Mouse (Mus musculus): ENCODE measurements at regions not wholly inside any gene's neighbourhood (a gene's known extent, or its start where the extent isn't known, plus 50 kb on each side); places are given as distances from the start of the nearest gene placed in this dataset.

DNA sequence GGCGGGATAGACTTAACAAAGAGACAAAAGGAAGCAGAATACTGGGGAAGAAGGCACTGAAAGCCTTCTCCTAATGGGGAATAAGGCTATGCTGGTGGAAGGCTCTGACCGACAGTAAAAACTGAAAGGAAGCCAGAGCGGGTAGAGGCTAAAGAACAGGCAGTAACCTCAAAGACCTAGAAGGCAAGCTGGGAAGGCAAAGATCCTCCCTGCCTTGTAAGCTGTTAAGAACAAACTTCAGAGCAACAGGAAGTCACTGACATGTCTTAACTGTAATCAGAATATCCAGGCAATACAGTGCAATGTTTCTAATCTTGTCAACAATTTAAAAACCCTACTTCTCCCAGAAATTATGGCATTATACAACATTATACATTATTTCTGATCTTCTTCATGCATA is 235.2 kb upstream of the Mef2c start:
- no peak for DNase-seq

DNA sequence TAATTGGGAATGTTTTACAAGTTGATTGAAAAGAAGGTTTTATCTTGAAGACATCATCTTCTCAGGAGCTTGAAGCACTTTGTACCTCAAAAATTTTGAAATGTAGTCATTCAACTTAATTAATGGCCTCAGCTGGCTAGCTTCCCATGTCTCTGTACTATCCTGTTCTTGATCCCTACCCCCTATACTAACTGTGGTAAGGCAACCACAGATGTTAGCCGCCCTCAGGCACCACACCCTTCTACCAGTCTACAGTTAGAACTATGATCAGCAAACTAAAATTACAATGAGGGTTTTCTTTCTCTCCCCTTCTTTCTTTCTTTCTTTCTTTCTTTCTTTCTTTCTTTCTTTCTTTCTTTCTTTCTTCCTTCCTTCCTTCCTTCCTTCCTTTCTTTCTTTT is 225.1 kb upstream of the Mef2c start:
- DNase-seq = no peak

DNA sequence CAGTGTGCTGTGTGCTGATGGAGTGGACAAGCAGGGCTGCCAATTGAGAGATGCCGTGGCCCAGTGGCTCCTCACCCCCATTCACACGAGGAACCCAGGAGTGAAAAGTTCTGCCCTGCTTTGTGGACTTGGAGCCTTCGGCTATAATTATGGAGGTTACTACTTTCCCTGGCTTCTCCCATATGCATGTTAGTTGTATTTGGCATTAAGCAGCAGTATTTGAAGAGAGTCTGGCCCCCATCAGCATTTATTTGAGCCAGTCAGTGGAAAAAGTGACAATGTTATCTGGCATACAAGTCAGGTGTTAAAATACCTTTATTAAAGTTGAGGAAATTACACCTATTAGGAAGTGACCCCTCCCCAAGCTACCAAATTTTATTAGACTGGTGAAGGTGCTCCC is 196.1 kb upstream of the Mef2c start:
- no peak for DNase-seq

DNA sequence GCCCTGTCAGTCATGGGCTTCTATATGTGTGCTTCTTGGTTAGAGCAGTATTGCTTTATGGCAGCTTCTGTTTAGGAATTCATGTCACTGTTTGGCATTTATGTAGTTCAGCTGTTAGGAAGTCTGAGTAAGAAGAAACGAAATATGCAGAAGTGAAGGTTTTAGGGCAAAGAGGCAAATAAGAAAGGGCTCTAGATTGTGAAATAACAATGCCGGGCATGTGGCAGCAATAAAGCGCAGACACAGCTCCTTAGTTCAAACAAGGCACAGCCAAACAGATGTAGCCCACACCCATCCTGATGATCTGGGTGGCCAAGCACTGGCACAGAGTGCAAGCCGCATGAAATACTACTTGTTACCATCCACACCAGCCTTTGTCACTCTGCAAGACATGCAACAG is 175.3 kb upstream of the Mef2c start:
- DNase-seq = no peak

DNA sequence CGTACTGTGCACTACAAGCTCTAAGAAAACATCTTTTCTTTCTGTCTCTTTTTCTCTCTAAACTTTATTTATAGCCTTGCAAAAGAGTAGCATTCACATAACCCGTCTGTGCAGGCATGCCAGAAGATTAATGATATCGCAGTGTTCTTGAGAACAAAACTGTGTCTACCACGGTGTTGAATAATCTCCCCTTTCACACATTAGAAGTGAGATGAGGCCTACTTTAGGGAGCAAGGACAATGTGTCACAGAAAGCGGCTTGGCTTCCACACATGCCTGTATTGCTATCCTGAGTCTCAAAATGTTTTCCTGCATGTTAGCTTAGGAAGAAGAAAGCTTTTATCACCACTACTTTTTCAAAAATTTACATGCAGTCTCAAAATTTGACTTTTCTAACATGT is 170.1 kb upstream of the Mef2c start:
- DNase-seq = no peak

DNA sequence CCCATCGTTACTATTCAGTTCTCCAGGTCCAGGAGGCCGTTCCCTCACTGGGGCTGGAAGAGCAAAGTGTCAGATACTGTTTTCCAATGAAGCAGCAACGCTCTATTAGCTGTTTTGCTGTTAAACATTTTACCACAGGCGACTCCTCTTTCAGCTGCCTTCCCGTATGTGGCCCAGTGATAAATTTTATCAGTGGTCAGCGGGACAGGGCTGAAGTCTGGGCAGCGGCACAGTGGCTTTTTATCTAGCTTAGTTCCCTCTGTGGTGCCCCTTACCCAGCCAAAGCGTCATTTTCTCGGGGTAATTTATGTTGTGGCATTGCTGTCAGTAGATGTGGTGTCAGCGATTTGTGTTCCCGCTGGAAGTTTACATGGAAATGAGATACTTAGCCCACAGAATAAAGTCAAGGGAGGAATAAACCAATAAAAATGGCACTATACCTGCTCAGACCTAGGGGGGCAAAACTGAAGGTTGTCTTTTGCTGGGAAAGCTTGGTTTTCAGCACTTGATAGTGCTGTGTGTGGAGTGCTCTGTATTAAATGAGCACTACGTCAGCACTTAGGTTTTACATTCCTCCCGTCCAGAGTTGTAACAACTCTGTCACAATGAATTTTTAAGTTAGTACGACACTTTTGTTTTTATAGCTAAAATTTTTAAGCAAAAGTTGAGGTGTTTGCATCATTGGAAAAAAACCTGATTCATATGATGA is 159.1 kb upstream of the Mef2c start:
- DNase-seq = no peak

DNA sequence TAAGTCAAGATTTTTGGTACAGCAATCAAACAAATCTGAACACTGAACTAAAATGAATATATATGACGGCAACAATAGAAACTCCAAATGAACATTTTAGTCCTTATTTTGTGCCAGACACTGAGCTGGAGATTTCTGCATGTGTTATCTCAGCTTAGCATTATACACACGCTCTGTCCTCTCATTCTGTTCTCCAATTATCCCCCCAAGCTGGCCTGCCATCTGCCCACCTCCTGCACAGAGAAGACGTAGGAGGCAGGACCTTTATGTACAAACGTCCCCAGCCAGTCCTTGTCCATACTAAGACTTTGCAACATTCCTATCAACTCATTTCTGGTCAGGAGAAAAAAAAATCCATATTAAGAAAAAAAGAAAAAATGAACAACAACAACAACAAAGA is 148.5 kb upstream of the Mef2c start:
- DNase-seq = no peak

DNA sequence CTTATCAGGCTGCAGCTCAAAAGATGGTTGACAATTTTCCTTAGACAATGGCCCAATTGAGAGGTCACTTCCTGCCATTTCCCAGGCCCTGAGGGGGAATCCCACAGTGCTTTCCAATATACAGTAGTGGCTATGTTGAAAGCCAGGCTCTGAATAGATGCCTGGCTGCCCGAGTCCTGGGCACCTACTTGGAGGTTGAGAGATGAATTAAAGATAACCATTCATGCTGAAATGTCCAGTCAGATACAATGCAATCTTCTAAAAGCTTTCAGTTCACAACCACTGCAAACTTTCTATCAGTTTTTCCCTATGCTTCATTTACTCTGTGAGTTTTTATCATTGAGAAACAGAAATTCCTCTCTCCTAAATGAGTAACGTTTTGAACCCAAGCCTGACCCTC is 143.3 kb upstream of the Mef2c start:
- DNase-seq = no peak

DNA sequence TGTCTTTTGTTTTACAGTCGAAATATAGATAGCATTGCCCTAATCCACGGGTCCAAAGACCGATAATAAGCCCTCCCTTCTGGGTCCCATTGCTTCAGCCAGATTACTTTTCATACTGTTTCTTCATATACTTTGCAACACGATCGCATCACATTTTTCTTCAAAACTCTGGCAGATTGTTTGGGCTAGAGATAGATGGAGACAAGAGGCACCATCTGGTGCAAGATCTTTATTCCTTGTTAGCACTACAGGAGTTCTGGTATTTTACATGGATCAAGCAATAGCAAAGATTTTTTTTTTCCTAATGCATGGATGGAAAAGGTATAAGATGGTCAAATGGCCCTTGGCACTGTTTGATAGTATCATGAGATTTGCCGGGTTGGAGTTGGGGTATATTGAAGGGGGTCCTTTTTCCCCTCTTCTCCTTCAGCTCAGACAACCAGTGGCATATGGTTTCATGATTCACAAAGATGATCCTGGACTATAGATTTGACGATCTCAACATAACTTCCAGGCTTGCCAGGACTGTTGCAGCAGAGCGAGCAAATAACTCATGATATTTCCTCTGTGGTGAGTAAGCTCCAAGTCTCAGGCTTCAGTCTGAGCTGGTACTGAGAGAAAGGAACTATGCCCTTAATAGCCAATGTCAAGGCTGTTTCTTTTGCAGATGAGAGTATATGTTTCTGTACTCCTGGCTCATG is 127.6 kb upstream of the Mef2c start:
- DNase-seq = no peak

DNA sequence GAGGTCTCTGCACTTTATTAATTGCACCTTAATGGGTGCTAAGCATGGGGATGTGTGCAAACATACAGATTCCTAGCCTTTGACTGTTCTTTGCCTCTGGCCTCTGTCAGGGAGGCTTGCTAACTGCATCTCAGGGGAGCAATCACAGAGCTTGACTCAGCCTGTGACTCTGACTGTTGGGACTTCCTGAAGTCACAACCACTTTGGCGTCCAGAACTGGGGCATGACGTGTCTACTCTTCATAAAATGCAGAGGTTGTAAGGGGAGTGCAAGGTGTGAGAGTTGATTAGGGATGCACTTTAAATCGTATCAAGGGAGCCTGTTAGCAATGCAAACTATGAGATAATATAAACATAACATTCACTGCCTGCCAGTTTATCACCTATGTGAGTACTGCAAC is 125.2 kb upstream of the Mef2c start:
- DNase-seq = no peak

DNA sequence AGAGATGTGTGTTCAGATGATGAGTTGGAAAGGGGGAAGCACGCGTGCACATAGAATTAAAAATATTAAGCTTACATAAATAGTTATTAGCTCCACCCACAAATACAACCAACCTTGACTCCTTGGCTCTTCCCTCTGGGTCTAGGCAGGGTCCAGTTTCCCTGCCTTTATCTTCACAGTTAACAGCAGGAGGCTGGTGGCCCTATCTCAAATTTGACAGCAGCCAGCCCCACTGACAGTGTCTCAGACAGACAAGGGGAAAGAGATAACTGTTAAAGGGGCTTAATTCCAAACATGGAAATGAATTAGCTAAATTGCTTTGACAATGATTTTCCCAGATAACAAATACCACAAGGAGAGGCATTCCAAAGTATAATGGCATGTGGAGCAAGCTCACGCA is 121.2 kb upstream of the Mef2c start:
- DNase-seq = no peak

DNA sequence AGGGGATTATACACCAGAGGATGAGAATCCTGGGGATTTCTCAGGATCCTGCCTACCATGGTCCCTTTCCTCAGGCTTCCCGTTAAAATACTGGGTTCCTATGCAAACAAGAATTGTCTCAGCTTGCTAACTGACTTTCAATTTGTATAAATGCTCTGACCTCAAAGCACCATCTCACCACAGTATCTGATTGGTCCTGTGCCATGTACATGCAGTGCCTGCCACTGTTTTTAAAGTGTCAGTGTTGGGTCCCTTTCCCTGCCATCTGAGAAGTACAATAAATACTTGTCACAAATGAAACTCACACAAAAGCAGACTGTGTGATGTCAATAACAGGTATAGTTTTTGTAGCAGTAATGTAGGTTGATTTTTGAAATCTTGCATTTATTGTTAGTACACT is 109.1 kb upstream of the Mef2c start:
- DNase-seq = no peak

DNA sequence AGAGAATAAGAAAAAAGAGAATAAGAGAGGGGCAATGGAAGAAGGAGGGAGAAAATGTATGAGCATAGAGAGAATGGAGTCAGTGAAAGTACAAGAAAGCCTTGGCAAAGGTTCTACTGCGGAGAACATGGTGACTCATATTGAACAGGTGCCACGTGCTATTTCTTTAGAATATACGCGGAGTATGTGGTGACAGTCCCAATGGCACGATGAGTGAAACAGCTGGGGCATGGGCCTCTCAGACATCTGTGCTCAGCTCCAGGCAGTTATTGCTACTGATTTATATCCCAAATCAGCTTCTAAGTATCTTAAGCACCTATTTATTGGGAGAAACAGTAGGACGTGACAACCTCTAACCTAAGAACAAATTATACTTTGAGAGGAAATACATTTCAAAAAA is 104.5 kb upstream of the Mef2c start:
- no peak for DNase-seq

DNA sequence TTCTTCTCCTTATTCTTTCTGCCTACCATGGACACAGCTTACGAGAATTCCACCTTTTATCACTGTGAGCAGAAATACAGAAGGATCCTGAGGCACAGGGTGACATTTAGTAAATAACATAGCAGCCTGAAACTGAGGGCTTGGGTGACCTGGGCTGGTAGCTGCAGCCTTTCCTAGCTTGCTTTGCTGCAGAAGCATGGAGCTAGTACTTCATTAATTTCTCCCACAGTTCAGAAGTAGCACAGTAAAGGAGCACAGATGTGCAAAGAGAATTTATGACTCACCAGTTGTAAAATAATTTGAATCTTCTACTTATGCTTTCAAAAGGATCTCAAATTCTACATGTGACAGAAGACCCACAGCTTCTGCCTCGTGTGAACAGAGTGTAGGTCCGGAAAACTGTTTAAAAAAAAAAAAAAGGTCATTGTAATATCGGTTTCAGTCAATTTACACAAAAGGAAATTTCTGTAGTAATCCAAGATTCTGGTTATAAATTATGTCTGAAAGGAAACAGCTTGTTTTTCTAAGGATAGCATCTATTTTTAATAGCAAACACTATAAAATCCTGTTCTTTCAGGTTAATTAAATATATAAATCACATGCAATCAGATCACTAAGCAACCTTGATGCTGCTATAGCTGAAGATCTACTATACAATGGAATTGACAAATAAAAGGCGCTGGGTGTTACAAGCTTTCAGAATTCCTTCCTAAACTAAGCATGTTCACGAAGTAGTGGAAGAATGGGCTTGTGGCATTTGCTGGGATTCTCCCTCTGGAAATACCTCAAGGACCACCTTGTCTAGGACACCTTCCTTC is 64.0 kb upstream of the Mef2c start:
- no peak for DNase-seq

DNA sequence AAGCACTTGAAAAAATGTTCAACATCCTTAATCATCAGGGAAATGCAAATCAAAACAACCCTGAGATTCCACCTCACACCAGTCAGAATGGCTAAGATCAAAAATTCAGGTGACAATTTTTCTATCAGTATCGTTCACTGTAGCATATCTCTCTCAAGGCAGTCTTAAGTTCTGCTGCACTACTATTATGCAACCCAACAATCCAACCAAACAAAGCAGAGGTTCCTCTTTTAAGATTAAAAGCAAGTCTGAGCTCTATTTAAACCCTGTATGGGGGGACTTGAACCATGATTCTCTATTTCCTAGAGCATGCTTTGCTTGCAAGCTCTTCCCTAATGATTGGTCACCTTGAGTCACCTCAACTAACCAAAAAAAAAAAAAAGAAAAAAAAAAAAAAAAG is 59.6 kb upstream of the Mef2c start:
- DNase-seq = no peak

DNA sequence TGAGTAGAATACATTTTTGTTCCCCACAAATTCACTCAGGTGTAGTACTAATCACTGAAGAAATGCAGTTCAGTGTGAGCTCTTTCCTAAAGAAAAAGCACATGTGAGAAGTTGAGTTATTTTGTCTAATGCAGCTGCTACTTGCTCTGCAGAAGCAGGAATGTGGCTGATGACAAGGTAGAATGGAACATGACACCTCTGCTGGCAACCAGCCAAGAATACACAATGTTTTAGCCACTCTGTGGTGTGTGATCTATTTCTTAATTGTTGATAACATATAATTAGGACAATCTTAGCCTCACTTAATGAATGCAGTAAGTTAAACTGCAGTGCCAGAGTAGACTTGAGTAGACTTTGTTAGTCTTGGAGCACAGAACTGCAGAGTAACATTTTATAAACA is 53.0 kb upstream of the Mef2c start:
- no peak for DNase-seq

DNA sequence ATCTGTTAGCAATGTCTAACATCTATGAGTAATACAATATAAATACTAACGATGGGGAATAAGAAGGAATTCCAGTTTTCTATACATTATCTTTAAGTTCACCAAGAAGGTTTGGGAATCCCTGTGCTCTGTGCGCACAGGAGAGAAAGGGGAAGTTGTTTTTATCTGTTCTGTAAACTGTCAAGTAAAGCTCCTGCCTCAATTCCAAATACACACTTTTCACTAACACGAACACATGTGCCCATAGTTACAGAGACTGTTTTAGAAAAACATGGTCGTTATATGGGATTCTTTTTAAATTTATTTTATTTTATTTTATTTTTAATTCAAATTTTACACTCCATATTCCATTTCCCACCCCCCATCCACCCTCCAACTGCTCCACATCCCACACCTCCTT is 50.8 kb upstream of the Mef2c start:
- DNase-seq = no peak
